Mouse (Mus musculus) urinary bladder, postnatal 0 days (tissue): ENCODE results near the gene Afg1l. TPM values are rescaled to one million over a fixed set of nuclear protein-coding genes. Genes with fewer than 3 reads are reported as not detected.

Source experiments
- polyA plus RNA-seq: library from polyadenylated mRNA; unstranded; fragments of >200 nt; fragmentation: Nextera tagmentation; extraction: Ambion mirVana; gene quantifications from 2 replicates; pipeline ENCODE4 v1.2.1, GENCODE M21; 2015

Afg1l gene
- polyA plus RNA-seq = 5.0 and 5.3 TPM in 2 replicates

GRCm38 (mm10) chr10:42478341-42478720 is at the start of gene Afg1l:
Gene Afg1l, minus strand, starts transcription at chr10:42478565.

GRCm38 (mm10) chr10:42501775-42502348 is 23.5 kb upstream of the Afg1l start, which contains the start of gene Snx3:
Gene Snx3, plus strand, starts transcription at chr10:42502030.

GRCm38 (mm10) chr10:42276507-42277345 is 201.6 kb downstream of the Afg1l start, which contains the start of gene Foxo3:
Gene Foxo3, minus strand, starts transcription at chr10:42276755.

Other genes with a start within 250 kb of the Afg1l start
- gene Foxo3, start 201.8 kb downstream of the Afg1l start, polyA plus RNA-seq = 4.9 and 5.0 TPM in 2 replicates
- 261 and 285 TPM in 2 replicates for gene Snx3, start 23.5 kb upstream of the Afg1l start, polyA plus RNA-seq
- gene Nr2e1, start 105.1 kb upstream of the Afg1l start, polyA plus RNA-seq = not detected in 2 replicates
- gene Ostm1, start 105.3 kb upstream of the Afg1l start, polyA plus RNA-seq = 16.7 and 17.7 TPM in 2 replicates